In genomic region chr7:141948906-141949798, GRCm38 (mm10) we compare ENCODE assay signal across 8 mouse cellular contexts. TPM values are rescaled to one million over a fixed set of nuclear protein-coding genes. Genes with fewer than 3 reads are reported as not detected.
DNase-seq lines count a peak whose midpoint lies in the region; ATAC-seq and TF ChIP-seq lines count a peak whose summit lies in the region.

Gene Brsk2 (plus strand): TSS chr7:141949751.

- peak; percentile 27 for DNase-seq in Patski (ENCODE audit: low read depth, low spot score)
- DNase-seq in cerebellum, postnatal 14 days: peak; percentile 98 to 99
- DNase-seq in frontal cortex, postnatal 25 days (ENCODE audit: low spot score in 2 of 2): peak; percentile 95 to 96
- peak; percentile 97 for DNase-seq in layer of hippocampus, adult 9-11 months
- peak; percentile 91 for DNase-seq in ovary, postnatal 14 days (ENCODE audit: low spot score)
- DNase-seq in thymus, postnatal 0 days (ENCODE audit: low spot score): peak; percentile 90

- H3K4me2 ChIP-seq in hindbrain, embryonic 12.5 days (replicated peaks): peak within 1 kb of the TSS; percentile 71
- peak within 1 kb of the TSS; percentile 90 for H3K4me2 ChIP-seq in lung, embryonic 15.5 days

- H3K4me1 ChIP-seq in hindbrain, embryonic 12.5 days: peaks cover 63% of the 10 kb centered on the region
- H3K4me1 ChIP-seq in lung, embryonic 15.5 days: peaks cover 12% of the 10 kb centered on the region

- H3K27ac ChIP-seq in hindbrain, embryonic 12.5 days: peak within 1 kb of the TSS; percentile 99
- H3K27ac ChIP-seq in lung, embryonic 15.5 days: no peak within 1 kb of the TSS

- CTCF ChIA-PET in Patski (lab: Charles Lee): no interaction called here

- POLR2A ChIA-PET in Patski (lab: Charles Lee): no interaction called here

- peaks cover 6% of the 10 kb centered on the region; the same call in 1 of the 2 replicates for H3K36me3 ChIP-seq in hindbrain, embryonic 12.5 days
- no peaks in the 10 kb centered on the region for H3K36me3 ChIP-seq in lung, embryonic 15.5 days

- in situ Hi-C loops in Patski (cut with MboI; ENCODE audit: low pct_unique_long_range_greater_than_20kb): no loop called here

- H3K4me3 ChIP-seq in hindbrain, embryonic 12.5 days: peak within 1 kb of the TSS; percentile 90
- H3K4me3 ChIP-seq in lung, embryonic 15.5 days: peak within 1 kb of the TSS; percentile 43

- peaks cover 49% of the 10 kb centered on the region for H3K27me3 ChIP-seq in Patski
- H3K27me3 ChIP-seq in hindbrain, embryonic 12.5 days: peaks cover 27% of the 10 kb centered on the region
- peaks cover 86% of the 10 kb centered on the region for H3K27me3 ChIP-seq in lung, embryonic 15.5 days

- 1% methylated on average over 55 of the region's 55 CpGs for WGBS in hindbrain, embryonic 12.5 days
- WGBS in lung, embryonic 15.5 days: 3% methylated on average over 52 of the region's 55 CpGs

- ATAC-seq in Patski: peak; percentile 90
- peak; percentile 89 for ATAC-seq in hindbrain, embryonic 12.5 days (ENCODE audit: low FRiP score)
- peak; percentile 94 for ATAC-seq in lung, embryonic 15.5 days (ENCODE audit: borderline replicate concordance, extremely low read depth, low FRiP score, low TSS enrichment)

- no peaks in the 10 kb centered on the region for H3K9me3 ChIP-seq in hindbrain, embryonic 12.5 days (replicated peaks)
- no peaks in the 10 kb centered on the region for H3K9me3 ChIP-seq in lung, embryonic 15.5 days

- no peak for TF ChIP-seq CTCF in Patski (IDR thresholded peaks at IDR 0.05)

- peak within 1 kb of the TSS; percentile 99 for H3K9ac ChIP-seq in hindbrain, embryonic 12.5 days
- no peak within 1 kb of the TSS for H3K9ac ChIP-seq in lung, embryonic 15.5 days

RNA-seq across cellular contexts. Expression of gene Brsk2, which starts in this region (rescaled TPM):
- 0.04 TPM for polyA plus RNA-seq in Patski (2021)
- 15.9 and 18.6 TPM in 2 replicates for polyA plus RNA-seq in hindbrain, embryonic 12.5 days (2016; fragmentation: Nextera tagmentation; extraction: Ambion mirVana)
- 0.48 and 0.69 TPM in 2 replicates for polyA plus RNA-seq in lung, embryonic 15.5 days (2015; fragmentation: Nextera tagmentation; extraction: Ambion mirVana)
- 0.32 and 0.57 TPM in 2 replicates for polyA plus RNA-seq in thymus, postnatal 0 days (2015; fragmentation: Nextera tagmentation; extraction: Ambion mirVana)

Comparison
In these comparisons a context has a peak if more than half of its experiments do, and no peak if none do; other contexts are left out.
1. RNA of gene Brsk2 (polyA plus RNA-seq): 15.9 to 18.6 TPM in hindbrain, embryonic 12.5 days; 0.48 to 0.69 TPM in lung, embryonic 15.5 days, 0.32 to 0.57 TPM in thymus, postnatal 0 days and 0.04 TPM in Patski (single experiment); every median in the first group is over 10 times any median in the second.
2. Peak in DNase-seq and ATAC-seq in Patski; RNA of the gene not detected or under 1 TPM.
3. Peak in ATAC-seq, H3K4me3 ChIP-seq and H3K4me2 ChIP-seq in lung, embryonic 15.5 days; RNA of the gene not detected or under 1 TPM.
4. Peak in DNase-seq in thymus, postnatal 0 days; RNA of the gene not detected or under 1 TPM.
5. DNase-seq: peak in every context shown above with its lines; median percentile 98 in cerebellum, postnatal 14 days; 97 in layer of hippocampus, adult 9-11 months; 96 in frontal cortex, postnatal 25 days; 91 in ovary, postnatal 14 days; 90 in thymus, postnatal 0 days; 27 in Patski.
6. Peak in every context shown above with its lines, with median percentiles within 50 percentile points of each other: ATAC-seq.